Mouse (Mus musculus): ENCODE data around the gene 1700019N19Rik. TPM values are rescaled to one million over a fixed set of nuclear protein-coding genes. Genes with fewer than 3 reads are reported as not detected.

1700019N19Rik gene
- polyA plus RNA-seq, 1 experiment from 2014 or later = not detected

- no peak overlapping the region for H3K4me2 ChIP-seq (ENCODE audit: low read depth, low read length, severe bottlenecking)
- no peaks in the 10 kb centered on the region for H3K4me1 ChIP-seq (replicated peaks; ENCODE audit: control insufficient read depth, insufficient read depth, low read length)
- 83% methylated on average over 17 of the region's 17 CpGs for WGBS
- H3K36me3 ChIP-seq (ENCODE audit: control insufficient read depth, insufficient read depth, low read length) = no peaks in the 10 kb centered on the region
- H3K4me3 ChIP-seq (ENCODE audit: low read depth, low read length) = no peak overlapping the region
- no peak for ATAC-seq (replicated peaks; ENCODE audit: low FRiP score)
- no peaks in the 10 kb centered on the region for H3K27me3 ChIP-seq (ENCODE audit: control insufficient read depth, insufficient read depth, low read length)
- H3K9me3 ChIP-seq (ENCODE audit: control insufficient read depth, low read length) = no peaks in the 10 kb centered on the region
- no peak overlapping the region for H3K27ac ChIP-seq (ENCODE audit: low read depth, low read length)
- no peak overlapping the region for H3K9ac ChIP-seq (ENCODE audit: low read length)
- DNase-seq (ENCODE audit: low spot score) = no peak
These were observed 22.3 kb upstream of the 1700019N19Rik start for GRCm38 (mm10) chr19:58816453-58817041.

DNA sequence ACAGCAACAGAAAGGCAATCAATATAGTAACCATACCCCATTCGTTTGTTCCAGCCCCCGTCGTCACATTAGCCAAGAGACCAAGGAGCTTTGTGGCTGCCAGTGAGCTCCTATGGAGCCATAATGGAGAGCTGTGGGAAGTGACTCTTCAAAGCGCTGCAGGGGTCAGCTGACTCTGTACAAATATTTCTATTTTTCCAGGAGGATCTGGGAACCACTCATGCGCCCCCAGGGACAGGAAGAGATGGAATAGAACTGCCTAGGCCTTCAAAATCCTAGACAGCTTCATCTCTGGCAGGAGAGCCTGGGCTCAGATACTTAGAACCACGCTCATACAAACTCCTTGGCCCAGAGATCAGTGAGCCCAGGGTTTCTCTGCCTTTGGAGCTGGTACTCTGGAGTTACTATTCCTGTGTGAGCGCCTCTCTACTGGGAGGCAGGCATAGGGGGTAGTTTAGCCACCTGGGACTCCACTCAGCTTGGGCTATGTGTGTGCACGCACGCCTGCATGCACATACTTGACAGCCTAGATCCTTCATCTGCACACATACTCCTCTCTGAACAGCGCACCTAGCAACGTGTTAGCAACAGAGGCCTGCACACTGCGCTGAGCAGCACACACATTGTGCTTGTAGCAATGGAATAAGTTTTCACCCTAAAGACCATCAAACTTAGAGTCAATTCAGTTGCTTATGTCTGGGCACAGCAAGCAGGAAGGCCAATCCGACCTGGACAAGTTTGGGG is 21.1 kb upstream of the 1700019N19Rik start:
- 84% methylated on average over 13 of the region's 13 CpGs for WGBS
- H3K4me1 ChIP-seq (replicated peaks; ENCODE audit: control insufficient read depth, insufficient read depth, low read length) = no peaks in the 10 kb centered on the region
- DNase-seq (ENCODE audit: low spot score) (no peak), ATAC-seq (replicated peaks; ENCODE audit: low FRiP score) (no peak)
- H3K4me2 ChIP-seq (ENCODE audit: low read depth, low read length, severe bottlenecking) = no peak overlapping the region
- no peaks in the 10 kb centered on the region for H3K36me3 ChIP-seq (ENCODE audit: control insufficient read depth, insufficient read depth, low read length)
- no peaks in the 10 kb centered on the region for H3K27me3 ChIP-seq (ENCODE audit: control insufficient read depth, insufficient read depth, low read length)
- no peak overlapping the region for H3K4me3 ChIP-seq (ENCODE audit: low read depth, low read length)
- H3K27ac ChIP-seq (ENCODE audit: low read depth, low read length) = no peak overlapping the region
- H3K9ac ChIP-seq (ENCODE audit: low read length) = no peak overlapping the region
- H3K9me3 ChIP-seq (ENCODE audit: control insufficient read depth, low read length) = no peaks in the 10 kb centered on the region

DNA sequence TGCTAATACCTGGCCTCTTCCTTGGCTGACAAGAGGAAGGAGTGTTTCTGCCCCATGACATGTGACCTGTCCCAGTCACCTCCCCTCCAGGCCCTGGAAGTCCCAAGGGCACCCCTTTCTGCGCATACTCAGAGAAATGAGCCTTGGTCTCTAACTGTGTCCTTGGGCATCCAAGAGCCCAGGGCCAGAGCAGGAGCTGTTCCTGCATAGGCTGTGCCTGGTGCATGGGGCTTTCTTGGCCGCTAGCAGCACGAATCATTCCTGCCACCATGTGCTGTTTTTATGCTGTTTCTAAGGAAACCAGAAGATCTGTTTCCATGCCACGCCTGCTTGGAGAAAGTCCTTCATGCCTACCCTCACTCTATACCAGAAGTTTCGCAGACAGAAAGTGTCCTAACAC is 16.3 kb upstream of the 1700019N19Rik start:
- H3K9me3 ChIP-seq (ENCODE audit: control insufficient read depth, low read length) = no peaks in the 10 kb centered on the region

DNA sequence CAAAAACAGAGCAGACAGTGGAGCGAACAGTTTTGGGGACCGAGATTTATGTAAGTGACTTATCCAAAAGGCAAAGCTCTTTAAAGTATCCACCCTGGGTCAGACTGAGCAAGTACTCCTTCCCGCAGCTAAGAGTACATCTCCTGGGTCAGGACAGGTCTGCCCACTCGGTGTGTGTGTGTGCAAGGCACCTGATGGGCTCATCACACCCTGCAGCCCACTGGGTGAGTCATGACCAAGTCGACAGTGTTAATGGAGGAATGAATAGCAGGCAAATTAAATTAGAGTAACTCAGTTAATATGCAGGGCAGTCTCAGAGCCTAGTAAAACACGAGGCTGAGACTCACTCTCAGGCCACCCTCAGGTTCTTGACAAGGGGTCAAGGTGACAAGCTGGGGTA is 14.6 kb upstream of the 1700019N19Rik start:
- ATAC-seq (replicated peaks; ENCODE audit: low FRiP score) = no peak
- H3K36me3 ChIP-seq (ENCODE audit: control insufficient read depth, insufficient read depth, low read length) = no peaks in the 10 kb centered on the region
- H3K4me2 ChIP-seq (ENCODE audit: low read depth, low read length, severe bottlenecking) = no peak overlapping the region
- DNase-seq (ENCODE audit: low spot score) = no peak
- no peaks in the 10 kb centered on the region for H3K9me3 ChIP-seq (ENCODE audit: control insufficient read depth, low read length)
- no peak overlapping the region for H3K27ac ChIP-seq (ENCODE audit: low read depth, low read length)
- no peaks in the 10 kb centered on the region for H3K27me3 ChIP-seq (ENCODE audit: control insufficient read depth, insufficient read depth, low read length)
- no peaks in the 10 kb centered on the region for H3K4me1 ChIP-seq (replicated peaks; ENCODE audit: control insufficient read depth, insufficient read depth, low read length)
- no peak overlapping the region for H3K9ac ChIP-seq (ENCODE audit: low read length)
- 83% methylated on average over 6 of the region's 6 CpGs for WGBS
- no peak overlapping the region for H3K4me3 ChIP-seq (ENCODE audit: low read depth, low read length)

More for the DNA sequence above, 16.3 kb upstream of the 1700019N19Rik start:
- WGBS = 83% methylated on average over 5 of the region's 5 CpGs
- no peak for ATAC-seq (replicated peaks; ENCODE audit: low FRiP score)
- Histone ChIP-seq H3K4me2 (ENCODE audit: low read depth, low read length, severe bottlenecking) (no peak overlapping the region), H3K4me1 (replicated peaks; ENCODE audit: control insufficient read depth, insufficient read depth, low read length) (no peaks in the 10 kb centered on the region), H3K27ac (ENCODE audit: low read depth, low read length) (no peak overlapping the region), H3K27me3 (ENCODE audit: control insufficient read depth, insufficient read depth, low read length) (no peaks in the 10 kb centered on the region), H3K9ac (ENCODE audit: low read length) (no peak overlapping the region), H3K4me3 (ENCODE audit: low read depth, low read length) (no peak overlapping the region), H3K36me3 (ENCODE audit: control insufficient read depth, insufficient read depth, low read length) (no peaks in the 10 kb centered on the region)
- DNase-seq (ENCODE audit: low spot score) = no peak

DNA sequence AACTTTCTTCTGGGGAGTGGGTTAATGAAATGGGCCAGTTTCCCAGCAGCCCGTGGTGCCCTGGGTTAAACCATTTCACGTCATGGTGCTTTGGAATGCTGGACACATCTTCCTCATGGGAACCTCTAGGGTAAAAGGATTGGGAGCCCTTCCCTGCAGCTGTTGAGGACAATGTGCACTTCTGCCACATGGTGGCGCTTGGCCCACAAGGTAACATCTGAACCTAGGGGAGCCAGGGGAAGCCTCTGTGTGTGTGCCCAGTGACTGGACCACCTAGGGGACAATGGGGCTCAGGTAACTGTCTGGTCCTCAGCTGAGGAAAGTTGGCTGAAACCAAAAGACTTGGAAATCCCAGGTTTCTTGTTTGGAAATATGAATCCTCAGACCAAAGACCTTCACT is 12.1 kb upstream of the 1700019N19Rik start:
- Histone ChIP-seq H3K4me1 (replicated peaks; ENCODE audit: control insufficient read depth, insufficient read depth, low read length) (no peaks in the 10 kb centered on the region), H3K9ac (ENCODE audit: low read length) (no peak overlapping the region), H3K27ac (ENCODE audit: low read depth, low read length) (no peak overlapping the region), H3K4me2 (ENCODE audit: low read depth, low read length, severe bottlenecking) (no peak overlapping the region), H3K27me3 (ENCODE audit: control insufficient read depth, insufficient read depth, low read length) (no peaks in the 10 kb centered on the region), H3K9me3 (ENCODE audit: control insufficient read depth, low read length) (no peaks in the 10 kb centered on the region), H3K4me3 (ENCODE audit: low read depth, low read length) (no peak overlapping the region), H3K36me3 (ENCODE audit: control insufficient read depth, insufficient read depth, low read length) (no peaks in the 10 kb centered on the region)
- ATAC-seq (replicated peaks; ENCODE audit: low FRiP score) (no peak), DNase-seq (ENCODE audit: low spot score) (peak; percentile 83)
- 7% methylated on average over 3 of the region's 3 CpGs for WGBS

DNA sequence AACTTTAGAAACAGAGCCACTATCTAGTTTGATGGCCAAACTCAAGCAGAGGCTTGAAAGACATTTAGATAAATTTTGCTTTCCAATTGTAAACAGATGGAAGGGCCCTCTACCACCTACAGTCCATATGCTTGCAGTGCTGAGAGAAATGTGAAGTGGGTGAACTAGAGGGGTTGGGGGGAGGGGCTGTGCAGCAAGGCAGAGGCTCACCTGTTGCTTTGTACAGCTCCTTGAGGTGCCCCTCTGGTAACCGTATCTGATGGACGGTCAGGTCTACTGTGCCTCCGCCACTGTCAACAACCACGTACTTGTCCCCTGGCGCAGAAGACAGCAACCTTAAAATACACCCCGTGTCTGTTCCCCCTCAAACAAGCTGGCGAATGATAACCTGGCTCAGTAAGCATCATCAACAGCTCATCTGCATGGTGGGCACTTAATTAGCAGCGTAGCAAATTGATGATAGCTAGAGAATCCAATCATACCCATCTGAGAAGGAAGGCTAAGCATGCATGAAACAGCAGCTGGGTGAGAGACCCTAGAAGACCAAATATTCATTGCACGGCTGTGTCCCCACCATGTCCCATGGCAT is 11.0 kb upstream of the 1700019N19Rik start:
- Histone ChIP-seq H3K4me3 (ENCODE audit: low read depth, low read length) (no peak overlapping the region), H3K36me3 (ENCODE audit: control insufficient read depth, insufficient read depth, low read length) (no peaks in the 10 kb centered on the region), H3K9me3 (ENCODE audit: control insufficient read depth, low read length) (no peaks in the 10 kb centered on the region), H3K4me2 (ENCODE audit: low read depth, low read length, severe bottlenecking) (no peak overlapping the region), H3K27ac (ENCODE audit: low read depth, low read length) (no peak overlapping the region), H3K27me3 (ENCODE audit: control insufficient read depth, insufficient read depth, low read length) (no peaks in the 10 kb centered on the region), H3K9ac (ENCODE audit: low read length) (no peak overlapping the region), H3K4me1 (replicated peaks; ENCODE audit: control insufficient read depth, insufficient read depth, low read length) (no peaks in the 10 kb centered on the region)
- ATAC-seq (replicated peaks; ENCODE audit: low FRiP score) (no peak), DNase-seq (ENCODE audit: low spot score) (no peak)
- 90% methylated on average over 9 of the region's 9 CpGs for WGBS

DNA sequence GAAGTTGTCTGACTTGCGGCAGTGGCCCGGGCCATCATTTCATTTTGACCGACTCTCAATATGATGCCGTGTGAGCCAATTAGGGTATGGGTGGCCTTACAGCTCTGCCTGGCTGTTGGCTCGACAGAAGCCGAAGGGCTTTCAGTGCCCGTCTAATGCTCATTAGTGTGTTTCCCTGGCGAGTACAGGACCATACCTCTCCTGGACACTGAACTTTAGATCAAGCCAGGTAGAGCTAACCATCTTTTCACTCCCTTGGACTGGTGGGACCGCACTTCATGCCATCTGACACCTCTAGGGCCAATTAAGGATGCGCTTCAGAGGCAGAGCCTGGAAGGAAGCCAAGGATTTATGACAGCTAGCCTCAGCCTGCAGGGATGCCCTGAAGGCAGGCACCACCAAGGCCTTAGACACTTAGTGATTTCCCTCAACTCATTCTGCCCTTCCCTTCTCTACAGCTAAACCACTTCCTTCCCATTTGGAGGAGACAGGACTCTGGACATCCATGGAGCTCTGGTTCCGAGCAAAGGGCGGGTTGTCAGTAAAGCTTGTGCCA is 931 bp upstream of the 1700019N19Rik start:
- H3K27me3 ChIP-seq (ENCODE audit: control insufficient read depth, insufficient read depth, low read length) = no peaks in the 10 kb centered on the region
- no peak overlapping the region for H3K27ac ChIP-seq (ENCODE audit: low read depth, low read length)
- H3K36me3 ChIP-seq (ENCODE audit: control insufficient read depth, insufficient read depth, low read length) = no peaks in the 10 kb centered on the region
- WGBS = 79% methylated on average over 12 of the region's 12 CpGs
- DNase-seq (ENCODE audit: low spot score) (no peak), ATAC-seq (replicated peaks; ENCODE audit: low FRiP score) (no peak)
- H3K4me1 ChIP-seq (replicated peaks; ENCODE audit: control insufficient read depth, insufficient read depth, low read length) = no peaks in the 10 kb centered on the region
- no peak overlapping the region for H3K4me2 ChIP-seq (ENCODE audit: low read depth, low read length, severe bottlenecking)
- no peak overlapping the region for H3K9ac ChIP-seq (ENCODE audit: low read length)
- H3K9me3 ChIP-seq (ENCODE audit: control insufficient read depth, low read length) = no peaks in the 10 kb centered on the region
- no peak overlapping the region for H3K4me3 ChIP-seq (ENCODE audit: low read depth, low read length)

- H3K4me3 ChIP-seq (ENCODE audit: low read depth, low read length) = no peak overlapping the region
- DNase-seq (ENCODE audit: low spot score) (no peak), ATAC-seq (replicated peaks; ENCODE audit: low FRiP score) (no peak)
- no peak overlapping the region for H3K9ac ChIP-seq (ENCODE audit: low read length)
- no peaks in the 10 kb centered on the region for H3K4me1 ChIP-seq (replicated peaks; ENCODE audit: control insufficient read depth, insufficient read depth, low read length)
- H3K4me2 ChIP-seq (ENCODE audit: low read depth, low read length, severe bottlenecking) = no peak overlapping the region
- no peaks in the 10 kb centered on the region for H3K27me3 ChIP-seq (ENCODE audit: control insufficient read depth, insufficient read depth, low read length)
- 84% methylated on average over 11 of the region's 11 CpGs for WGBS
- no peaks in the 10 kb centered on the region for H3K9me3 ChIP-seq (ENCODE audit: control insufficient read depth, low read length)
- no peaks in the 10 kb centered on the region for H3K36me3 ChIP-seq (ENCODE audit: control insufficient read depth, insufficient read depth, low read length)
- H3K27ac ChIP-seq (ENCODE audit: low read depth, low read length) = no peak overlapping the region
These were observed 5.1 kb downstream of the 1700019N19Rik start for GRCm38 (mm10) chr19:58789194-58789593.

Data from forebrain, embryonic 11.5 days (tissue).